Mouse (Mus musculus) T-helper 1 cell (primary cell): ENCODE data around the gene Heatr3.
"Not testable (repeated sequence)": the region's sequence is repeated elsewhere in the genome, so short reads cannot be mapped to it uniquely, and the experiment has no call there.

Experiments used
- in situ Hi-C: fragments of 300-600 bp; cut with MboI, MseI; formaldehyde crosslinking; loops from one replicate; pipeline ENCODE4 v1.15.1; 2025; ENCODE audit warnings: high pct_unique_total_duplicates

Gene Heatr3

DNA sequence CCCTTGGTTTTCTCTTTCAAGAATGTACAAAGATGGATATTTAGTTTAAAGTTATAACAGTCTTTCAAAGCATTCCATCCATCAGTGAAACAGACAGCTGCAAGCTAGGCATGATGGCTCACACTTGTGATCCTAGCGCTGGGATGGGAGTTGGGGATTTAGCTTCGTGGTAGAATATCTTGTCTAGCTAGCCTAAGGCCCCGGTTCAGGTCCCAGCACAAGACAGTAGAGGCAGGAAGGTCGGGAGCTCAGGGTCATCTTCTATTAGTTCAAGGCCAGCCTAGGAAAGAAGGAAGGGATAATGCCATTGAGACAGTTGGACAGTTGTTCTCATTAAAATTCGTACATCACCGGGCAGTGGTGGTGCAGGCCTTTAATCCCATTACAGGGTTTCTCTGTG, 48.1 kb downstream of the Heatr3 start:
- in situ Hi-C loops: no loop called here

DNA sequence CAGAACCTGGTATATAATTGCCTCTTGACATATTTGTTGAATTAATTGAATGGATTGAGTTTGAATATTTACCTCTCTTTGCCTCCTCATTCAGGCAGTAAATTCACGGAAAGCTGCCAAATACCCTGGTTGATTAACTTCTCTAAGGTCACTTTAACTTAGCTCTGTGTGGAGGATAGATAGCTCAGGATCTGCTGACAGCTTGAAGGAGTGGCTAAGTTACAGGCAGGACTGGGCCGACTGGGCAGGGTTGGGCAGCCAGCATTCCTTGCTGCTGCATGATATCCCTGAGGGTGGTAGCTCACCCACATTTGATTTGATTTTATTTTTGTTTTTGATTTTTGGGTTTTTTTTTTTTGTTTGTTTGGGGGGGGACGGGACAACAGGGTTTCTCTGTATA, 59.7 kb downstream of the Heatr3 start:
- in situ Hi-C loops: no loop called here

DNA sequence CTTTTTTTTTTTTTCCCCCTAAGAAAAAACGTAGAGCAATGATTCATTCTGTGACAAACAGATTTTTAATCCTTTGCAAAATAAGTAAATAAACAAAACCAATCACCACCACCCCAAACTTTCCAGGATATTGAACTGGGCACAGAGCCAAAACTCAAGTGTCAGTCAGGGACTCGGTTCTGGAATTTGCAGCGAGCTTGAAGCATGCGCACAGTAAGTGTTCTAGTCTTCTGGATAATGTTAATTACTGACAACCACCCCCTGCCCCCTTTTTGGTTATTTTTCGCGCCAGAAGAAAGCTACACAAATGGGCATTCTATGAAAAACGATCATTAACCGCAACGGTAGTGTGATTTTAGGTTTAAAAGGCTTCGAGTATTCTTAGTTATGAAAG, 60.9 kb downstream of the Heatr3 start:
- in situ Hi-C loops: no loop called here

- in situ Hi-C loops: no loop called here
These were observed 61.4 kb downstream of the Heatr3 start, which contains the start of gene Tent4b for GRCm38 (mm10) chr8:88198945-88199571. Gene Tent4b (plus strand): TSS chr8:88199213.

DNA sequence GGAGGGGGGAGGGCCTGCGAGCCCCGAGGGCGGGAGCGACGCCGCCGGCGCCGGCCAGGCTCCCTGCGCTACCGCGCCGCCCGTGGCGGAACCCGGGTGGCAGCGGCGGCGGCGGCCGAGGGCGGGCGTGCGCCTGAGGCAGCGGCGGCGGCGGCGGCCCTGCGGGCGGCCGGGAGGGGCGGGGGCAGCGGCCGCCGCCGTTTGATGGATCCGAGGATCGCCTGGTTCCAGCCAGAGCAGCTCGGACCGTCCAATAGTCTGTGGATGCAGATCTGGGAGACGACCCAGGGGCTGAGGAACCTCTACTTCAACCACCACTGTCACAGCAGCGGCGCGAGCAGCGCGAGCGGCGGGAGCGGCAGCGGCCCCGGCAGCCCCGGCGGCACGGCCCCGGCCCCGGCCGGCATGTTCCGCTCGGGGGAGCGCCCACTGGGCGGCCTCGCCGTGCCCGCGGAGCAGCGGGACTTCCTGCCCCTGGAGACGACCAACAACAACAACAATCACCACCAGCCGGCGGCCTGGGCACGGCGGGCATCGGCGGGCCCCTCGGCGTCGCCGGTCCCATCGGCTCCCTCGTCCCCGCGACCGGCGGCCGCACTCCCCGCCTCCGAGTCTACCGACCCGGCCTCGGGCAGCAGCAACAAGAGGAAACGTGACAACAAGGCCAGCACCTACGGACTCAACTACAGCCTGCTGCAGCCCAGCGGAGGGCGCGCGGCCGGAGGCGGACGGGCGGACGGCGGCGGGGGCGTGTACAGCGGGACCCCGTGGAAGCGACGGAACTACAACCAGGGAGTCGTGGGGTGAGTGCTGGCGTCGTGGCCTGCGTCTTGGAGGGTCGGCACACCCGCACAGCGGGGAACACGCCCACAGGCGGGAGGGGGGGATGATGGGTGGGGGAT, 62.3 kb downstream of the Heatr3 start:
- in situ Hi-C loops: no loop called here

DNA sequence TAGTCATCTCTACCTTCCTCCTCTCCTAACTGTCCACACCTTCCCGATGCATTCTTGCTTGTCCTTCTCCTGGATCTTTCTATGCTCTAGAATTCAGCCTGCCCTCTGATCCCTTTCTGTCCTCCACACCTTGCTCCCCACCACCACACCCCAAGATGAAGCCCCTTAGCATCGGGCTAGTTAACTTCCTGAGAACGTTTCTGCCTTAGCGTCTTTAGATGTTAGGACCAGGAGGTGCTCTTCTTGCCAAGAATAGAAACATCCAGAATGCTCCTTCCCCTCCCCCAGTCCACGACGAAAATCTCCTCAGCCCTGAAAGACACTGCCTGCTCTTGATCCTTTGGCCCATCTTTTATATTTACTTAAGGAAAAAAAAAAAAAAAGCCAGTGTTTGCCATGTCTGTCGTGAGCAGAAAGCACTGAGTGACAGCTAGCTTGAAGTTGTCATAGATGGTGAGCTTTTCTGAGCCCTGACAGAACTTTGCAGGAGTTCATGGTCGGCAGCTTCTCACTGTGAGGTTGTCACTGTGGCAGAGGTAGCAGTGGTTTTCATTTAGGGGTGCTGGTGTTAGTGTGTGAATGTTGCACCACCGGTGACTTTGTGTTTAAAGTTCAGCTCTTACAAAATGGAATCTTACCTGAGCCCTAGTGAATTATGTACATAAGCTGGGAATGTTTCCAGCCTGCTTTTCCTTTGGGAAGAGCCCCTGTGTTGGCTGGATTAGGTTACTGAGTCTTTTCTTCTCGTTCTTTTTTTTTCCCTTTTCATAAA, 63.3 kb downstream of the Heatr3 start:
- in situ Hi-C loops: no loop called here

DNA sequence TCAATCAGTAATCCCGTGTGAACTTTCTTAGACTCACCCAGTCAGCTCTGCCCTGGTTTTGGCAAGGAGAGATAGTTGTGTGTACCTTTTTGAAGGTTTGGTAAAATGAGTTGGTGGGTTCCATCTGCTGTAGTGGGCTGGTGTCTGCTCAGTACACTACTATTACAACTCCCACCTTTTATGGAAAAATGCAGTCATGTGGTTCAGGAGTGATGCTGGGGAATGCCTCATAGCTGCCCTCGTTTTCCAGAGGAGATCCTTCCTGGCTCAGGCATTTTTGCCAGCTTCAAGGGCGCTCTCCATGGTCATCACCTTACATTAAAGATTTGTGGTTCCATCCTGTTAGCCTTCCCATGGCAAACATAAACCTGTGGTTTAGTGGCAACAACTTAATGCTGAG, 64.0 kb downstream of the Heatr3 start:
- in situ Hi-C loops: no loop called here

DNA sequence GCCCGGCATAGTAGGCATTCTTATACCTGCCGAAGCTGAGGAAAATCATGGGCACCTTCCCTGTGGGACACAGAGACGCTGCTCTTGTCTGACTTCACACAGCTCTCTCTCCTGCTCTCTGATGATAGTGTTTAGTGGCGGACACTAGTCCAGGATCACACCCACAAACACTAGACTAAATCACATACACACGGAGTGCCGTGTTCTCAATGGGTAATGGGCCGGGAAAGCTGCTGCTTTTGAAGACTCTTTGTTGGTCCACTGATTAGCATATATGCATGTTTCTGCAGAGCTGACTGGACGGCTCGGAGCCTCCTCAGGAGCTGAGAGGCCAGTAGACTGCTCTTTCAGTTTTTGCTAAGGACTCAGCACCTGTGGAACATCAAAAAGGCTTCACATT, 68.4 kb downstream of the Heatr3 start:
- in situ Hi-C loops: no loop called here

- in situ Hi-C loops: no loop called here
These were observed 69.6 kb downstream of the Heatr3 start for GRCm38 (mm10) chr8:88207121-88207821.

DNA sequence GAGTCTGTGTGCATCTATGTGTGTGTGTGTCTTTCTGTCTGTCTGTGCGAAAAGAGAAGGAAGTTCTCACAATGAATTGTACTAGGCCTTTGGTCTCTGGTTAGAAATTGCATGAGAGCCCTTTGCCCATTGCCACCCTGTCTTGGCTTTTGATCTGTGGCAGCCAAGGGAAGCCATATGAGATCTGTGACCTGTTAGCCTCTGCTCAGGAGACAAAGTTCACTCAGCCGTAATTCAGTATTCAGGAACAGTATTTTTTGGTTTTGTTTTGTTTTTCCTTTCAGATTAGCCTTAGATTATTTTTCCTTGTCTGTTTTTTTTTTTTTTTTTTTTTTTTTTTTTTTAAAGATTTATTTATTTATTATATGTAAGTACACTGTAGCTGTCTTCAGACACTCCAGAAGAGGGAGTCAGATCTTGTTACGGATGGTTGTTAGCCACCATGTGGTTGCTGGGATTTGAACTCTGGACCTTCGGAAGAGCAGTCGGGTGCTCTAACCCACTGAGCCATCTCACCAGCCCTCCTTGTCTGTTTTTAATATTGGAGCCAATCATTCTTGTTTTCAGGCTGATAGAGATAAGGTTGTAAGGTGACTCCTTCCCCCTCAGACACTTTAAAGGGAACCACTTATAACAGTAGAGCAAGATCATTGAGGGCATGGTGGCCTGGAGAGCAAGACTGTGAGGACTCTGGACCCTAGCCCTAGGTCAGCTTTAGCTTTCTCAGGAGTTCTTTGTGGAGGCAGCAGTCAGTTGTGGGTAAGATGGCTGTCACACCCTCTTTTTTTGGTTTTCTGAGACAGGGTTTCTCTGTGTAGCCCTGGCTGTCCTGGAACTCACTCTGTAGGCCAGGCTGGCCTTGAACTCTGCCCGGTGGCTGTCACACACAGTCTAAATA, 72.5 kb downstream of the Heatr3 start:
- in situ Hi-C loops: not testable (repeated sequence)

GRCm38 (mm10) chr8:88221353-88221752, 83.7 kb downstream of the Heatr3 start:
- in situ Hi-C loops: no loop called here
